Mouse (Mus musculus): Measurements from ENCODE around the gene Gm28047. TPM values are rescaled to one million over a fixed set of nuclear protein-coding genes. Genes with fewer than 3 reads are reported as not detected.
"Not testable (repeated sequence)": the region's sequence is repeated elsewhere in the genome, so short reads cannot be mapped to it uniquely, and the experiment has no call there.

Gm28047 gene
- polyA plus RNA-seq, 1 experiment from 2014 or later, result not detected

- not testable (repeated sequence) for H3K36me3 ChIP-seq (ENCODE audit: control insufficient read depth, insufficient read depth, low read length); H3K9me3 ChIP-seq (ENCODE audit: control insufficient read depth, low read length); H3K27me3 ChIP-seq (ENCODE audit: control insufficient read depth, insufficient read depth, low read depth, low read length); H3K9ac ChIP-seq (ENCODE audit: low read length); ATAC-seq (ENCODE audit: low read depth); H3K4me2 ChIP-seq (ENCODE audit: low read depth, low read length); H3K4me3 ChIP-seq (ENCODE audit: low read length); H3K27ac ChIP-seq (ENCODE audit: low read length); H3K4me1 ChIP-seq (replicated peaks; ENCODE audit: control insufficient read depth, insufficient read depth, low read length)
- WGBS, result 73% methylated on average over 1 of the region's 1 CpGs
These were observed 16.3 kb downstream of the Gm28047 start for GRCm38 (mm10) chr15:102608586-102608985.

GRCm38 (mm10) chr15:102593996-102594656, 30.7 kb downstream of the Gm28047 start:
- Histone ChIP-seq H3K4me3 (ENCODE audit: low read length) (no peak overlapping the region), H3K9me3 (ENCODE audit: control insufficient read depth, low read length) (no peaks in the 10 kb centered on the region), H3K4me2 (ENCODE audit: low read depth, low read length) (peak overlapping the region; percentile 2; the same call in 1 of the 2 replicates), H3K36me3 (ENCODE audit: control insufficient read depth, insufficient read depth, low read length) (no peaks in the 10 kb centered on the region), H3K9ac (ENCODE audit: low read length) (no peak overlapping the region), H3K4me1 (replicated peaks; ENCODE audit: control insufficient read depth, insufficient read depth, low read length) (peaks cover 7% of the 10 kb centered on the region), H3K27me3 (ENCODE audit: control insufficient read depth, insufficient read depth, low read depth, low read length) (no peaks in the 10 kb centered on the region), H3K27ac (ENCODE audit: low read length) (no peak overlapping the region)
- 65% methylated on average over 8 of the region's 8 CpGs for WGBS
- ATAC-seq (ENCODE audit: low read depth), result peak; percentile 59

- Histone ChIP-seq H3K4me1 (replicated peaks; ENCODE audit: control insufficient read depth, insufficient read depth, low read length) (peaks cover 7% of the 10 kb centered on the region), H3K36me3 (ENCODE audit: control insufficient read depth, insufficient read depth, low read length) (no peaks in the 10 kb centered on the region), H3K9me3 (ENCODE audit: control insufficient read depth, low read length) (no peaks in the 10 kb centered on the region), H3K4me2 (ENCODE audit: low read depth, low read length) (no peak overlapping the region), H3K27ac (ENCODE audit: low read length) (no peak overlapping the region), H3K9ac (ENCODE audit: low read length) (no peak overlapping the region), H3K27me3 (ENCODE audit: control insufficient read depth, insufficient read depth, low read depth, low read length) (no peaks in the 10 kb centered on the region), H3K4me3 (ENCODE audit: low read length) (no peak overlapping the region)
- WGBS, result 31% methylated on average over 1 of the region's 1 CpGs
- ATAC-seq (ENCODE audit: low read depth), result no peak
These were observed 32.2 kb downstream of the Gm28047 start for GRCm38 (mm10) chr15:102592674-102593073.

- peak; percentile 51; the same call in 1 of the 2 replicates for ATAC-seq (ENCODE audit: low read depth)
- peaks cover 7% of the 10 kb centered on the region for H3K4me1 ChIP-seq (replicated peaks; ENCODE audit: control insufficient read depth, insufficient read depth, low read length)
- no peak overlapping the region for H3K4me2 ChIP-seq (ENCODE audit: low read depth, low read length)
- no peaks in the 10 kb centered on the region for H3K27me3 ChIP-seq (ENCODE audit: control insufficient read depth, insufficient read depth, low read depth, low read length)
- no peaks in the 10 kb centered on the region for H3K36me3 ChIP-seq (ENCODE audit: control insufficient read depth, insufficient read depth, low read length)
- H3K9me3 ChIP-seq (ENCODE audit: control insufficient read depth, low read length), result no peaks in the 10 kb centered on the region
- 84% methylated on average over 1 of the region's 1 CpGs for WGBS
- H3K27ac ChIP-seq (ENCODE audit: low read length), result 0 out of 2 replicates have a peak overlapping the region, but pooled peaks have one; percentile 2
- H3K4me3 ChIP-seq (ENCODE audit: low read length), result no peak overlapping the region
- H3K9ac ChIP-seq (ENCODE audit: low read length), result no peak overlapping the region
These were observed 34.3 kb downstream of the Gm28047 start for GRCm38 (mm10) chr15:102590567-102590966.

- no peak for ATAC-seq (ENCODE audit: low read depth)
- Histone ChIP-seq H3K4me3 (ENCODE audit: low read length) (no peak overlapping the region), H3K4me2 (ENCODE audit: low read depth, low read length) (no peak overlapping the region), H3K27ac (ENCODE audit: low read length) (no peak overlapping the region), H3K27me3 (ENCODE audit: control insufficient read depth, insufficient read depth, low read depth, low read length) (no peaks in the 10 kb centered on the region), H3K4me1 (replicated peaks; ENCODE audit: control insufficient read depth, insufficient read depth, low read length) (peaks cover 4% of the 10 kb centered on the region), H3K36me3 (ENCODE audit: control insufficient read depth, insufficient read depth, low read length) (no peaks in the 10 kb centered on the region), H3K9me3 (ENCODE audit: control insufficient read depth, low read length) (no peaks in the 10 kb centered on the region), H3K9ac (ENCODE audit: low read length) (no peak overlapping the region)
- 94% methylated on average over 8 of the region's 8 CpGs for WGBS
These were observed 35.0 kb downstream of the Gm28047 start for GRCm38 (mm10) chr15:102589826-102590225.

GRCm38 (mm10) chr15:102585501-102585900, 39.4 kb downstream of the Gm28047 start:
- Histone ChIP-seq H3K4me3 (ENCODE audit: low read length) (no peak overlapping the region), H3K9me3 (ENCODE audit: control insufficient read depth, low read length) (no peaks in the 10 kb centered on the region), H3K27me3 (ENCODE audit: control insufficient read depth, insufficient read depth, low read depth, low read length) (no peaks in the 10 kb centered on the region), H3K36me3 (ENCODE audit: control insufficient read depth, insufficient read depth, low read length) (no peaks in the 10 kb centered on the region), H3K4me1 (replicated peaks; ENCODE audit: control insufficient read depth, insufficient read depth, low read length) (no peaks in the 10 kb centered on the region), H3K4me2 (ENCODE audit: low read depth, low read length) (no peak overlapping the region), H3K27ac (ENCODE audit: low read length) (no peak overlapping the region), H3K9ac (ENCODE audit: low read length) (no peak overlapping the region)
- 79% methylated on average over 5 of the region's 5 CpGs for WGBS
- ATAC-seq (ENCODE audit: low read depth), result no peak

GRCm38 (mm10) chr15:102583708-102584383, 41.0 kb downstream of the Gm28047 start:
- no peaks in the 10 kb centered on the region for H3K36me3 ChIP-seq (ENCODE audit: control insufficient read depth, insufficient read depth, low read length)
- H3K4me3 ChIP-seq (ENCODE audit: low read length), result no peak overlapping the region
- H3K4me2 ChIP-seq (ENCODE audit: low read depth, low read length), result no peak overlapping the region
- WGBS, result 70% methylated on average over 8 of the region's 8 CpGs
- ATAC-seq (ENCODE audit: low read depth), result no peak
- no peaks in the 10 kb centered on the region for H3K27me3 ChIP-seq (ENCODE audit: control insufficient read depth, insufficient read depth, low read depth, low read length)
- no peaks in the 10 kb centered on the region for H3K9me3 ChIP-seq (ENCODE audit: control insufficient read depth, low read length)
- no peaks in the 10 kb centered on the region for H3K4me1 ChIP-seq (replicated peaks; ENCODE audit: control insufficient read depth, insufficient read depth, low read length)
- H3K27ac ChIP-seq (ENCODE audit: low read length), result no peak overlapping the region
- no peak overlapping the region for H3K9ac ChIP-seq (ENCODE audit: low read length)

- no peaks in the 10 kb centered on the region; the same call in 1 of the 2 replicates for H3K36me3 ChIP-seq (ENCODE audit: control insufficient read depth, insufficient read depth, low read length)
- H3K27ac ChIP-seq (ENCODE audit: low read length), result no peak overlapping the region
- no peaks in the 10 kb centered on the region for H3K27me3 ChIP-seq (ENCODE audit: control insufficient read depth, insufficient read depth, low read depth, low read length)
- ATAC-seq (ENCODE audit: low read depth), result no peak
- no peak overlapping the region for H3K4me2 ChIP-seq (ENCODE audit: low read depth, low read length)
- H3K9me3 ChIP-seq (ENCODE audit: control insufficient read depth, low read length), result no peaks in the 10 kb centered on the region
- H3K9ac ChIP-seq (ENCODE audit: low read length), result no peak overlapping the region
- no peaks in the 10 kb centered on the region for H3K4me1 ChIP-seq (replicated peaks; ENCODE audit: control insufficient read depth, insufficient read depth, low read length)
- 76% methylated on average over 1 of the region's 1 CpGs for WGBS
- H3K4me3 ChIP-seq (ENCODE audit: low read length), result no peak overlapping the region
These were observed 43.7 kb downstream of the Gm28047 start for GRCm38 (mm10) chr15:102581205-102581604.

GRCm38 (mm10) chr15:102578351-102578750, 46.5 kb downstream of the Gm28047 start:
- WGBS, result 82% methylated on average over 2 of the region's 2 CpGs
- ATAC-seq (ENCODE audit: low read depth), result no peak
- no peaks in the 10 kb centered on the region for H3K9me3 ChIP-seq (ENCODE audit: control insufficient read depth, low read length)
- no peaks in the 10 kb centered on the region for H3K4me1 ChIP-seq (replicated peaks; ENCODE audit: control insufficient read depth, insufficient read depth, low read length)
- no peak overlapping the region for H3K4me3 ChIP-seq (ENCODE audit: low read length)
- H3K9ac ChIP-seq (ENCODE audit: low read length), result no peak overlapping the region
- H3K27ac ChIP-seq (ENCODE audit: low read length), result no peak overlapping the region
- H3K36me3 ChIP-seq (ENCODE audit: control insufficient read depth, insufficient read depth, low read length), result peaks cover 4% of the 10 kb centered on the region; the same call in 1 of the 2 replicates
- no peaks in the 10 kb centered on the region for H3K27me3 ChIP-seq (ENCODE audit: control insufficient read depth, insufficient read depth, low read depth, low read length)
- no peak overlapping the region for H3K4me2 ChIP-seq (ENCODE audit: low read depth, low read length)
